Mouse (Mus musculus): ENCODE results near the gene Ascc1. TPM values are rescaled to one million over a fixed set of nuclear protein-coding genes. Genes with fewer than 3 reads are reported as not detected.
"Not testable (repeated sequence)": the region's sequence is repeated elsewhere in the genome, so short reads cannot be mapped to it uniquely, and the experiment has no call there.

Ascc1 gene
- polyA plus RNA-seq, 1 experiment: 99.2 TPM

DNA sequence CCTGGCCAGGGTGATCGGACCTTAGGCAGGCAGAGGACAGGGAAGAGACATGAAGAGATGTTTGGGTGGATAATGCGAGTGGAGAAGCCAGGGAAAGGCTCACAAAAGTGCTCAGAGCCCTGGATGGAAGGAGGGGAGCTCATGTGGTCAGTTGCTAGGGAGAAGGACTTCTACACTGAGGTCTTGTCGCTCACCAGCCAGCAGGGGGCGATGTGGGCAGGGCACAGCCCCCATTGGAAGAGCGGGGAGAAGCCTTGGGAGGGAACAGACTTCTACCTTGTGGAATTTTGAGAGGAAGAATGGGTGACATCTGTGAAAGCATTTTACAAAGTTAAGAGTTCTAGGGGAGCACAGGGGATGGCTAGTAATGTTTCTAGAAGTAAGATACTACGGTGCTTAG is 121.5 kb downstream of the Ascc1 start:
- Histone ChIP-seq H3K27ac (ENCODE audit: control insufficient read depth, insufficient read depth, low read depth, low read length) (no peak overlapping the region), H3K4me1 (ENCODE audit: control insufficient read depth, insufficient read depth, low read length) (peaks cover 10% of the 10 kb centered on the region), H3K36me3 (ENCODE audit: control insufficient read depth, insufficient read depth, low read length) (peaks cover 2% of the 10 kb centered on the region; the same call in 1 of the 2 replicates), H3K27me3 (ENCODE audit: control insufficient read depth, insufficient read depth, low read length) (no peaks in the 10 kb centered on the region), H3K4me3 (ENCODE audit: control insufficient read depth, low read depth, low read length) (no peak overlapping the region)
- TF ChIP-seq CTCF (IDR thresholded peaks at IDR 0.05; ENCODE audit: control insufficient read depth, insufficient read depth, insufficient replicate concordance, low read depth, low read length) (peak; percentile 87; the same call in 1 of the 2 replicates), POLR2A (IDR thresholded peaks at IDR 0.05; ENCODE audit: control insufficient read depth, low read depth, low read length) (no peak)

DNA sequence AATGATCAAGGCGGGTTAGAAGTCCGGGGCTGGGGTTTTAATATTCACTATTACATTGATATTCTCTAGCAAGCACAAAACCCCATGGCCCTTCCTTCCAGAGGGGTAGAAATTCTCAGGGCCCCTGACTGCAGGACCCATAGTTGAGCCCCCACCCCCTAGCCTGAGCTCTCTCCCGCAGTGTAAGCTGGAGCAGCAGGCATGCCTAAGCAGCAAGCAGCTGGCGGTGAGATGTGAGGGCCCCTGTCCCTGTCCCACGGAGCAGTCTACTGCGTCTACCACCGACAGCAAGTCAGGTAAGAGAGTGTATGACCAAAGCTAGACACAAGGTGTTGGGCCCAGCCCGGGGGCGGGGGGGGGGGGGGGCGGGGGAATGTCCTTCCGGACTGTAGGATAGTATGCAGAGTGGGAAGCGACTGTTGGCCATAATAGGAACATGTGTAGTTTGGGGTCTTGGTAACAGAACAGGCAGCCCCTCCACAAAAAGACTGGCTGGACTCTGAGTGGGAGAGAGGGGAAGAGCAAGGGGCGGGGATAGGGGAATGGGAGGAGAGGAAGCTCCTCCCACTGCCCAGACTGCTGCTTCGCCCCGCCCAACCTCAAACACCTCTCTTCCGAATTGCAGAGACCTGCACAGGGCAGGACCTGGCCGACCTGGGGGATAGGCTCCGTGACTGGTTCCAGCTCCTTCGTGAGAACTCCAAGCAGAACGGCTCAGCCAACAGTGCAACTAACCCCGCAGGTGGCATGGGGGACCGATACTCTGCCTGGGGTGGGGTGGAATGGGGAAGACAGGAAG is 123.1 kb downstream of the Ascc1 start:
- no peak for TF ChIP-seq POLR2A (IDR thresholded peaks at IDR 0.05; ENCODE audit: control insufficient read depth, low read depth, low read length)
- no peak for TF ChIP-seq CTCF (IDR thresholded peaks at IDR 0.05; ENCODE audit: control insufficient read depth, insufficient read depth, insufficient replicate concordance, low read depth, low read length)
- Histone ChIP-seq H3K27me3 (ENCODE audit: control insufficient read depth, insufficient read depth, low read length) (no peaks in the 10 kb centered on the region), H3K27ac (ENCODE audit: control insufficient read depth, insufficient read depth, low read depth, low read length) (no peak overlapping the region), H3K4me3 (ENCODE audit: control insufficient read depth, low read depth, low read length) (peak overlapping the region; percentile 36; the same call in 1 of the 2 replicates), H3K36me3 (ENCODE audit: control insufficient read depth, insufficient read depth, low read length) (peaks cover 2% of the 10 kb centered on the region; the same call in 1 of the 2 replicates), H3K4me1 (ENCODE audit: control insufficient read depth, insufficient read depth, low read length) (peaks cover 10% of the 10 kb centered on the region)

DNA sequence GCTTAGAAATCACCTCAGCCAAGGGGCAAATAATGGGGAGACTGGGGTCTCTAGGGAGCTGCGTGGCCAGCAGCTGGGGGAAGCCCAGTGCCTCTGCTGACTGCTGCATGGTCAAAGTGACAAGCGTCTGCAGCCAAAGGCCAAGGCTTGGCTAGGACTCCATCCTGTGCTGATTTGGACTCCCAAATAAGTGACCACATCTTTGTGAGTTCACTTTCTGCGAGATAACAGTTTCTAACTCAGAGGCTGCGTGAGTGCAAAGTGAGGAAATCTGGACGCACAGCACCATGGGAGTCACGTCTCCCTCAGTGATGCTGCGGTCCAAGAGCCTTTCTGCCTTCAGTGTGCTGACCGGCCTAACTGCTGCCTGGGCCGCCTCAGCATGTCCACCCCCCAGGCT is 125.7 kb downstream of the Ascc1 start:
- Histone ChIP-seq H3K27me3 (ENCODE audit: control insufficient read depth, insufficient read depth, low read length) (no peaks in the 10 kb centered on the region), H3K4me3 (ENCODE audit: control insufficient read depth, low read depth, low read length) (no peak overlapping the region), H3K36me3 (ENCODE audit: control insufficient read depth, insufficient read depth, low read length) (peaks cover 2% of the 10 kb centered on the region; the same call in 1 of the 2 replicates), H3K4me1 (ENCODE audit: control insufficient read depth, insufficient read depth, low read length) (peaks cover 10% of the 10 kb centered on the region), H3K27ac (ENCODE audit: control insufficient read depth, insufficient read depth, low read depth, low read length) (no peak overlapping the region)
- TF ChIP-seq CTCF (IDR thresholded peaks at IDR 0.05; ENCODE audit: control insufficient read depth, insufficient read depth, insufficient replicate concordance, low read depth, low read length): no peak
- no peak for TF ChIP-seq POLR2A (IDR thresholded peaks at IDR 0.05; ENCODE audit: control insufficient read depth, low read depth, low read length)

DNA sequence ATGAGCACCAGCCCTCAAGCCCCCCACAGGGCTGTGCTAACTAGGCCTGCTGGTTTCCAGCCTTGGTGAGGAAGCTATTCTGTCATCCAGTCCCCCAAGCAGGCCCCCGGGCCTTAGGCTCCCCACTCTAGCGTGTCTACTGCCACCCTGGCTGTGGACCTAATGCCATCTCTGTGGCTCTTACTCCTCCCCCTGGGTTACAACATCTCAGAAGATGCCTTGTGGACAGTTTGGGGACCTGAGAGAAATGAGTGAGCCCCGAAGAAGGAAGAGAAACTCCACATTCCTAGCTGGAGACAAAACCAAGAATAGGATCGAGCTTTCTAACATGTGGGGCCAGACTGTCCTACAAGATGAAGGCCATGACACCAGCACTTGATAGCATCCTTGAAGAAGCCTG is 127.9 kb downstream of the Ascc1 start:
- H3K4me3 ChIP-seq (ENCODE audit: control insufficient read depth, low read depth, low read length): no peak overlapping the region
- no peak overlapping the region for H3K27ac ChIP-seq (ENCODE audit: control insufficient read depth, insufficient read depth, low read depth, low read length)
- peaks cover 17% of the 10 kb centered on the region for H3K4me1 ChIP-seq (ENCODE audit: control insufficient read depth, insufficient read depth, low read length)
- no peaks in the 10 kb centered on the region for H3K27me3 ChIP-seq (ENCODE audit: control insufficient read depth, insufficient read depth, low read length)
- TF ChIP-seq POLR2A (IDR thresholded peaks at IDR 0.05; ENCODE audit: control insufficient read depth, low read depth, low read length) (no peak), CTCF (IDR thresholded peaks at IDR 0.05; ENCODE audit: control insufficient read depth, insufficient read depth, insufficient replicate concordance, low read depth, low read length) (no peak)
- H3K36me3 ChIP-seq (ENCODE audit: control insufficient read depth, insufficient read depth, low read length): peaks cover 2% of the 10 kb centered on the region; the same call in 1 of the 2 replicates

DNA sequence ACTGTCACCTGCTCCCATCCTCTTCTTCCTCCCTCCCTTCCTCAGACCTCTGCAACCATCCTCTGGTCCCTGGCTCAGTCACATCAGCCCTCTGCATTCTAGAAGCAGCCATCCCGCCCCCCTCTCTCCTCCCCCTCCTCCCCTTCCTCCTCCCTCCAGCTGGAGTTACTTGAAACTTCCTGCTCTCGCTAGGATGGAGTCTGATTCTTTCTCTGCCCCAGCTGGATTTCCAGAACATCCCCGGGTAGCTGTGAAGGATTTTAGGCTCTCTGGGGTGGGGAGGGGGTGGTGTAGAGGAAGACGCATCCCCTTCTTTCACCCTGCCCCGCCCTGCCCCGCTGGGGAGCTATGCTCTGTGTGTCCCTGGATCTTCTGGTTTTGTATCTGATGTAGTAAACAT is 130.9 kb downstream of the Ascc1 start:
- peaks cover 7% of the 10 kb centered on the region for H3K4me1 ChIP-seq (ENCODE audit: control insufficient read depth, insufficient read depth, low read length)
- H3K4me3 ChIP-seq (ENCODE audit: control insufficient read depth, low read depth, low read length): no peak overlapping the region
- no peak overlapping the region for H3K27ac ChIP-seq (ENCODE audit: control insufficient read depth, insufficient read depth, low read depth, low read length)
- TF ChIP-seq POLR2A (IDR thresholded peaks at IDR 0.05; ENCODE audit: control insufficient read depth, low read depth, low read length) (no peak), CTCF (IDR thresholded peaks at IDR 0.05; ENCODE audit: control insufficient read depth, insufficient read depth, insufficient replicate concordance, low read depth, low read length) (no peak)
- no peaks in the 10 kb centered on the region for H3K27me3 ChIP-seq (ENCODE audit: control insufficient read depth, insufficient read depth, low read length)
- H3K36me3 ChIP-seq (ENCODE audit: control insufficient read depth, insufficient read depth, low read length): no peaks in the 10 kb centered on the region

DNA sequence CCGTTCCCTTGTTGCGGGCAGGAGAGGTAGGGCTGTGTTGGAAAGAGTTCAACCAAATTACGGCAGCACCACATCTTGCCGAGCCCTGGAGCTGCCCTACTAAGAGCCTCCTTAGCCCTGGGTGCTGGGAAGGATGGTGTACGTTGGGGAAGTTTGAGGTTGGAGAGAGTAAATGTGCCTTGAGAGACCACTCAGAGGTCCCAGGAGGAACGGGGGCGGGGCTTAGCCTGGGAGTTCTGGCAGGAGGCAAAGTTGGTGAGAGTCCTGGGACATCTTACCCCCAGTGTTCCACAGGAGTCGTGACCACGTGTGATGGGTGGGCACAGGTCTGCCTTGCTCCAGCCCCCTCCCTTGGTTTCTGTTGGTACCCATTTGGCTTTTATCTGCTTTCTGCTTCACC is 131.6 kb downstream of the Ascc1 start:
- no peaks in the 10 kb centered on the region for H3K36me3 ChIP-seq (ENCODE audit: control insufficient read depth, insufficient read depth, low read length)
- TF ChIP-seq CTCF (IDR thresholded peaks at IDR 0.05; ENCODE audit: control insufficient read depth, insufficient read depth, insufficient replicate concordance, low read depth, low read length) (no peak), POLR2A (IDR thresholded peaks at IDR 0.05; ENCODE audit: control insufficient read depth, low read depth, low read length) (no peak)
- no peaks in the 10 kb centered on the region for H3K27me3 ChIP-seq (ENCODE audit: control insufficient read depth, insufficient read depth, low read length)
- H3K4me3 ChIP-seq (ENCODE audit: control insufficient read depth, low read depth, low read length): peak overlapping the region; percentile 42
- H3K4me1 ChIP-seq (ENCODE audit: control insufficient read depth, insufficient read depth, low read length): peaks cover 7% of the 10 kb centered on the region
- no peak overlapping the region for H3K27ac ChIP-seq (ENCODE audit: control insufficient read depth, insufficient read depth, low read depth, low read length)

DNA sequence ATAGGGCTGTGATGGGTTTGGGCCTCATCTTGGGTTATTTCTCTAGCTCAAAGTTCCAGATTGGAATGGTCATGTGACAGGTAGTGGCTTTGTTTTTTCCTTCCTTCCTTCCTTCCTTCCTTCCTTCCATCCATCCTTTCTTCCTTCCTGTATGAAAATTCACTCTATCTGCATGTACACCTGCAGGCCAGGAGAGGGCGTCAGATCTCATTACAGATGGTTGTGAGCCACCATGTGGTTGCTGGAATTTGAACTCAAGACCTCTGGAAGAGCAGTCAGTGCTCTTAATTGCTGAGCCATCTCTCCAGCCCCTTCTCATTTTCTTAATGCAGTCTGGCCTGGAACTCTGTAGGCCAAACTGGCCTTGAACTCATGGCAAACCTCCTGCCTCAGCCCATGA is 133.4 kb downstream of the Ascc1 start:
- not testable (repeated sequence) for H3K27me3 ChIP-seq (ENCODE audit: control insufficient read depth, insufficient read depth, low read length); H3K4me3 ChIP-seq (ENCODE audit: control insufficient read depth, low read depth, low read length); H3K4me1 ChIP-seq (ENCODE audit: control insufficient read depth, insufficient read depth, low read length); H3K36me3 ChIP-seq (ENCODE audit: control insufficient read depth, insufficient read depth, low read length); H3K27ac ChIP-seq (ENCODE audit: control insufficient read depth, insufficient read depth, low read depth, low read length)

Data from testis, adult 2 months (tissue).